Mouse (Mus musculus) liver, adult 2 months (tissue): ENCODE measurements around the gene Cdk8.

Source experiments
- CTCF ChIP-seq: fragments of 200-500 bp; IDR thresholded peaks from 2 replicates; pipeline ENCODE4 v1.5.1; 2011; ENCODE audit warnings: low read depth, low read length, control low read depth
- POLR2A ChIP-seq: fragments of 200-500 bp; IDR thresholded peaks from 2 replicates; pipeline ENCODE4 v1.6.1; 2011; ENCODE audit warnings: low read length, control low read depth; ENCODE audit not compliant: insufficient read depth; ENCODE audit errors: extremely low read depth

DNA sequence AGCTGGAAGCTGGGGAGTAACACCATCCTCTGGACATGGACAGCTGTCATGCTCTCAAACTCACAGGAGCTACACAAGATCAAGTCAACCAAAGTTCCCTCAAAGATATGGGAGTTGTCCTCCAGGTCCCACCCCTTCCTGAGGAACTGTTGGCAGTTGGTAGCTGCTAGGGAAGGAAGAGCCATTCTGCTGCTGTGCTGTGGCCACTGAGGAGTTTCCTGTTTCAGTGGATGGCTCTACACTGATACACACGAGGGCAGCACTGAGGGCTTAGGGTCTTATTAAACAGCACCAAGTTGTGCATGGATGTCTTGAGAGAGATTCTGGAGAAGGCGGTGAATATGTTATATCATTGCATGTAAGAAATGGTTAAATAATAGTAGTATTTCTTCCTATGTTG lies 31.5 kb upstream of the Cdk8 start:
- no peak for TF ChIP-seq CTCF
- no peak for TF ChIP-seq POLR2A
